Mouse (Mus musculus): ENCODE results near the gene Fuk.

- TF ChIP-seq CTCF (IDR thresholded peaks at IDR 0.05; ENCODE audit: borderline replicate concordance, control insufficient read depth, extremely low read depth, insufficient read depth, low read length, poor library complexity): no peak
- no peak for TF ChIP-seq POLR2A (IDR thresholded peaks at IDR 0.05; ENCODE audit: control insufficient read depth, extremely low read depth, insufficient read depth, low read length, poor library complexity)
Measured at GRCm38 (mm10) chr8:110929066-110929465, 26.8 kb upstream of the Fuk start.

All from thymus, adult 2 months (tissue).